Mouse (Mus musculus): ENCODE measurements around the gene Mrpl23.
A peak's percentile ranks its signal among the peaks of the same experiment; 100 is the strongest.

The Mrpl23 gene

GRCm38 (mm10) chr7:142532671-142533058 is at the start of gene Mrpl23:
Gene Mrpl23 (plus strand): TSS chr7:142532686.
- DNase-seq (ENCODE audit: low read depth, low spot score), result no peak

GRCm38 (mm10) chr7:142483136-142483535 is 49.4 kb upstream of the Mrpl23 start:
- DNase-seq (ENCODE audit: low read depth, low spot score), result peak; percentile 57

- no peak for DNase-seq (ENCODE audit: low read depth, low spot score)
These were observed 47.7 kb upstream of the Mrpl23 start for GRCm38 (mm10) chr7:142484780-142485179.

GRCm38 (mm10) chr7:142486751-142487162 is 45.7 kb upstream of the Mrpl23 start:
- DNase-seq (ENCODE audit: low read depth, low spot score), result peak; percentile 35

GRCm38 (mm10) chr7:142487341-142487859 is 45.1 kb upstream of the Mrpl23 start:
- DNase-seq (ENCODE audit: low read depth, low spot score), result peak; percentile 85

- DNase-seq (ENCODE audit: low read depth, low spot score), result no peak
These were observed 44.4 kb upstream of the Mrpl23 start for GRCm38 (mm10) chr7:142488053-142488452.

GRCm38 (mm10) chr7:142493535-142493934 is 39.0 kb upstream of the Mrpl23 start:
- DNase-seq (ENCODE audit: low read depth, low spot score), result peak; percentile 71

GRCm38 (mm10) chr7:142496158-142496557 is 36.3 kb upstream of the Mrpl23 start:
- no peak for DNase-seq (ENCODE audit: low read depth, low spot score)

- DNase-seq (ENCODE audit: low read depth, low spot score), result no peak
These were observed 35.7 kb upstream of the Mrpl23 start for GRCm38 (mm10) chr7:142496800-142497199.

GRCm38 (mm10) chr7:142497775-142498174 is 34.7 kb upstream of the Mrpl23 start:
- no peak for DNase-seq (ENCODE audit: low read depth, low spot score)

- DNase-seq (ENCODE audit: low read depth, low spot score), result no peak
These were observed 33.9 kb upstream of the Mrpl23 start, which contains the start of gene Tnnt3 for GRCm38 (mm10) chr7:142498575-142498974. Gene Tnnt3 (plus strand): TSS chr7:142498836.

- no peak for DNase-seq (ENCODE audit: low read depth, low spot score)
These were observed 33.3 kb upstream of the Mrpl23 start for GRCm38 (mm10) chr7:142499010-142499721.

GRCm38 (mm10) chr7:142500032-142500431 is 32.5 kb upstream of the Mrpl23 start:
- no peak for DNase-seq (ENCODE audit: low read depth, low spot score)

GRCm38 (mm10) chr7:142503206-142503605 is 29.3 kb upstream of the Mrpl23 start:
- DNase-seq (ENCODE audit: low read depth, low spot score), result no peak

GRCm38 (mm10) chr7:142505942-142506341 is 26.5 kb upstream of the Mrpl23 start:
- DNase-seq (ENCODE audit: low read depth, low spot score), result peak; percentile 63

- no peak for DNase-seq (ENCODE audit: low read depth, low spot score)
These were observed 26.0 kb upstream of the Mrpl23 start for GRCm38 (mm10) chr7:142506501-142506900.

GRCm38 (mm10) chr7:142507453-142507852 is 25.0 kb upstream of the Mrpl23 start:
- DNase-seq (ENCODE audit: low read depth, low spot score), result no peak

GRCm38 (mm10) chr7:142509518-142509917 is 23.0 kb upstream of the Mrpl23 start:
- peak; percentile 84 for DNase-seq (ENCODE audit: low read depth, low spot score)

GRCm38 (mm10) chr7:142510021-142510777 is 22.3 kb upstream of the Mrpl23 start:
- DNase-seq (ENCODE audit: low read depth, low spot score), result peak; percentile 84

GRCm38 (mm10) chr7:142514048-142514447 is 18.4 kb upstream of the Mrpl23 start:
- DNase-seq (ENCODE audit: low read depth, low spot score), result no peak

GRCm38 (mm10) chr7:142516221-142516978 is 16.1 kb upstream of the Mrpl23 start:
- DNase-seq (ENCODE audit: low read depth, low spot score), result peak; percentile 75

- no peak for DNase-seq (ENCODE audit: low read depth, low spot score)
These were observed 15.0 kb upstream of the Mrpl23 start for GRCm38 (mm10) chr7:142517531-142517930.

Data from mesoderm, embryonic 11.5 days (tissue).